Mouse (Mus musculus) neutrophil, adult 5-6 weeks (primary cell): ENCODE measurements around the gene Col28a1. TPM values are rescaled to one million over a fixed set of nuclear protein-coding genes. Genes with fewer than 3 reads are reported as not detected.
"Not testable (repeated sequence)": the region's sequence is repeated elsewhere in the genome, so short reads cannot be mapped to it uniquely, and the experiment has no call there.

ENCODE experiments used
- ATAC-seq: fragments of 151-379, 151-347 bp; 2 replicates; pipeline ENCODE4 v1.8.0; 2017; ENCODE audit warnings: mild to moderate bottlenecking, moderate TSS enrichment; ENCODE audit not compliant: insufficient number of reproducible peaks, poor library complexity, low FRiP score, severe bottlenecking; ENCODE audit errors: extremely low read depth
- total RNA-seq: library from RNA; stranded (forward); fragments of 200-1000 nt; gene quantifications from 2 replicates; pipeline ENCODE4 v1.2.3, GENCODE M21; 2017

The Col28a1 gene
- total RNA-seq, 1 experiment from 2014 or later: not detected

GRCm38 (mm10) chr6:8048216-8048615 is 144.2 kb downstream of the Col28a1 start:
- no peak for ATAC-seq

DNA sequence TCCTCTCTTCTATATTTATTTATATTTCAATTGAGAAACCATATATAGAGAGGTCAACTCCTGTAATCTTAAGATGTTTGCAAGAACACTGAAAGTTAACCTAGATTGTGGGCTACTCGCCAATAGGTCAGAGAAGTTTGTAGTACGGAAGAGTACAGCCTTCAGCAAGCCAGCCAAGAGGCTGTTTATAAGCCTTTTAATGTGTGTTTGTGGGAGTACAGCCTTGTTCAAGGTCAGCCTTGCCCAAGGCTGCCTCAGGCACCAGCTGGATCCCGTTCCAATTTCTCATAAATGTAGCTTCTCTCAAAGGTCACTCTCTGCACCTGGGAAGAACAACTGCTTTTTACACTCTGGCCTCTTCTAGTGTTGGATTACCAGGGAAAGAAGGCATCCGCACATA is 146.0 kb downstream of the Col28a1 start:
- ATAC-seq: no peak

DNA sequence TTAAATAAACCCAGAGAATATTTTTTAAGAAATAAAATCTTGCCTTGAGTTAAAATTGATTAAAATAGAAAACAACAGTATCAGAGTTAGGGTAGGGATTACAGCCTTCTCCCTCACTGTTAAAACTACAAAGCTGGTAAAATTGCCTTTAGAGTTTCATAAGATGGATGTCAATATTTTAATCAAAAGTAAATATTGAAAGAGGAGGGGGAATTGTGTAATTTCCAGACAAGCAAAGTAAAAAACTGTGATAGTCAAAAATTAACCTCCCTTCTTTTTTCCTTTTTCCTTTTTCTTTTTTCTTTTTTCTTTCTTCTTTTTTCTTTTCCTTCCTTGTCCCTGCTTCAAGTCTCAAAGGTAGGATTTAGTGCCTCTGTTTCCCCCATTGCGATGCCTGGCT is 146.6 kb downstream of the Col28a1 start:
- ATAC-seq: no peak

- ATAC-seq: no peak
Measured at GRCm38 (mm10) chr6:8028711-8029110, 163.7 kb downstream of the Col28a1 start.

DNA sequence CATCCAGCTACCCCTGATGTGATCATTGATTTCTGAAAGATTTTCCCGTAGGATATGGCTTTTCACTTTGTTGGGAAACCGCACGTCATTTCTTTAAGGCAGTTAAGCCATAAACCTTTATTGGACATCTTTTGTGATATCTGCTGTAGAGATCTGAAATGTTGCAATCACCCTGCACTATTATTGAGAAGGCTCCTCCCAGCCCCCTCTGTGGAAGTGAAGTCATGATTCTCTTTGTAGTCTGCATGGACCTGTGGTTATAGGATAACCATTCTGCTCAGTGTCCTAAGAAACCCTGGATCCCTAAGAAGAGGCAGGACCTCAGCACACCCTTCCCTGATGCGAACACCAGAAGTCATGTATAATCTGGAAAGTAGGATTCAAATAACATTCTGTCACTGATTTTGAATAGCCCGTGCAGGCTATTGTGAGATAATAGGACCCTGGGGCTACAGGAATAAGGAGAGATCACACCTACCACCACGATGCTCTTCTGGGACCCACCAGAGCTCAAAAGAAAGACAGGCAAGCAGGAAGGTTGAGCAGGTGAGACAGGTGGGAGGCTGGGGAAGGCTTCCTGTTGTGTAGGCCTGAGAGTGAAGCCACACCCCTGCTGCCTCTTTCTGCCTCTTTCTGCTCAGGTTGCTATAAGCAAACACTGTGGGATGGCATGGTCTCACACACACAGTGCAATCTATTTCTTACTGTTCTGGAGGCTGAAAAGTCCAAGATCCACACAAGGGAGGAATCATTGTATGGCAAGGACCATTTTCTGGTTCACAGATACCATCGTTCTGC is 166.9 kb downstream of the Col28a1 start:
- no peak for ATAC-seq

DNA sequence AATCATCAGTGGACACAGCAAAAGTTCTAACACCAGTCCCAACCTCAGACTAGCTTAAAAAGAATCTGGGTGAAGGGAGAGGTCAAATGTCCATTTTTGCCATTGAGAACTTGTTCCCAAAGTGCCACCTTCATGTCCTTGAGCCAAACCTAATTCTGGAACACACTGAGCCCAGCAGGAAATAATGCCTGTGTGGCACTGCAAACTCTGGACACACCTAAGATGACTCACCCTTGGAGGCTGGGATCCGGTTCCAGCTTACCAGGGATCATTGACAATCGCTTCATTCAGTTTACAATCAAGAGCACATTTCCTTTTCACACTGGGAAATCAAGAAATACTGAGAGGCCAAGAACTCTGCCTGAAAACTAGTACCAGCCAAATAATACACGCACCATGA is 168.9 kb downstream of the Col28a1 start:
- ATAC-seq: no peak

- ATAC-seq: no peak
Measured at GRCm38 (mm10) chr6:7994736-7995135, 197.7 kb downstream of the Col28a1 start.

DNA sequence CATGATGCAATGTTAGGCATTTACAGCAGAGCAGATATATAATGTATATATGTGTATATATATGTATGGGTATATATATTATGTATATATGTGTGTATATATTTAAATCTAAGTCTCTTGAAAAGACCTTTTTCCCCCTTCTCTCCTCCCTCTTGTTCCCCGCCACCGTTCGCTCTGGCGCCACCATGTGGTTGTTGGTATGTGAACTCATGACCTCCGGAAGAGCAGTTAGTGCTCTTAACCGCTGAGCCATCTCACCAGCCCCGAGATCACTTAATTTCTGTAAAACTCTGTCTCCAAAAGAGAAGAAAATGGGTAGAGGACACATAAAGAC is 208.8 kb downstream of the Col28a1 start:
- ATAC-seq: no peak

GRCm38 (mm10) chr6:7982958-7983645 is 209.3 kb downstream of the Col28a1 start:
- ATAC-seq: not testable (repeated sequence)

GRCm38 (mm10) chr6:7971020-7971760 is 221.2 kb downstream of the Col28a1 start:
- no peak for ATAC-seq

DNA sequence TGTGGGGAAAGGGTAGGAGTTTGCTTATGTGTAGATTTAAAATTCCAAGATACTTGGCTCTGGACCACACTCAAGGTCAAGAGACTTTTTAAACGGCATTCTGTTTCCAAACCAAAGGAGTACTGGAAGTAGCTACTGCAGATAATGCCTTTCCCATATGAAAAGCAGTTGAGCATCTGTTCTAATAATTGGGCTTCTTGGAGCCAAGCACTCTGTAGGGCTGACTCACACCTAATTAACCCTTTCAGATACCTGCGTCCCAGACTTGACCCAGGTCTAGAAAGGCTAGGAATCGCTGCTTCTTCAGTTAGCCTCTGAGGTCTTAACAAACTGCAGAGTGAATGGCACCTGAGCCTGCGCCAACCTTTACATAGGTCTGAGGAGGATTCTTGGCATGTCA is 223.0 kb downstream of the Col28a1 start:
- no peak for ATAC-seq

DNA sequence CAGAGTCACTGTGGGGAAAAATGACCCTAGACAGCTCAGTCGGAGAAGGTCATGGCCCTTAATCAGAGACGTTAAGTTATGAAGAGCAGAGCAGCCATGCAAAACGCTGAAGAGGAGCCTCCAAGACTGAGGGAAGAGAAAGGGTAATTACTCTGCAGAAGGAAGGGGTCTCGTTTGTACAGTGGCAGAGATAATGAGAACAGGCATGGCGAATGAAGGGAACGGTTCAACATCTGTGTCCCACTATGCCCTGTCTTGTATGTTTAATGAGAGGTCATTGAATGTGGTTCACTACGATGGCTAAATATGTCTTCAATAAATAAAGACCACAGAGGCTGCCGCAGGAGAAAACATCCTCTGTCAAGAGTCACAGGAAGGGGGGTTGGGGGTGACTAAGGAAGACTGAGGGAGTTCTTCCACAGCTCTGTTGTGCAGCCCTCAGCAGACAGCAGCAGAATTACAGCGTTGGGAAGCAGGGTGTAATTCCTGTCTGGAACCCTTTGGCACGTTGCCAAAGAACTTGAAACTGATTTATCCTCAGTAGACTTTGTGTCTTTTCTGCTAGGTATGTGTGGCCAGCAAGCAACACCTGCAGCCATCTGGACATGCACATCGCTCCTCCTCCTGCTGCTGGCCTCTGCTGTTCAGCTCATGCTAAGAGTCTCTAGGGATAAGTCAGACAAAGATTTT is 226.4 kb downstream of the Col28a1 start:
- no peak for ATAC-seq

DNA sequence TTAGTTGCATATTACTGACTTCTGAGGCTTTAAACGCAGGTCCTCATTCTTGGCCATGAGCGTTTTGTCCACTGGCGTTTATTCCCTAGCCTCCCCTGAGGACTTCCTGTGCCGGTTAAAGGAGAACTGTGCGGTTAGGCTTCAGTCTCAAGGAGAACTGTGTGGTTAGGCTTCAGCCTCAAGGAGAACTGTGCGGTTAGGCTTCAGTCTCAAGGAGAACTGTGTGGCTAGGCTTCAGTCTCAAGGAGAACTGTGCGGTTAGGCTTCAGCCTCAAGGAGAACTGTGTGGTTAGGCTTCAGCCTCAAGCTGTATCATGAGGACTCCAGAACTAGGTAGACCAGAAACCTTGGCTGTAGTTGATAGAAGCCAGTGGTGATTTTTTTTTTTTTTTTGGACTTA is 229.7 kb downstream of the Col28a1 start:
- ATAC-seq: no peak

DNA sequence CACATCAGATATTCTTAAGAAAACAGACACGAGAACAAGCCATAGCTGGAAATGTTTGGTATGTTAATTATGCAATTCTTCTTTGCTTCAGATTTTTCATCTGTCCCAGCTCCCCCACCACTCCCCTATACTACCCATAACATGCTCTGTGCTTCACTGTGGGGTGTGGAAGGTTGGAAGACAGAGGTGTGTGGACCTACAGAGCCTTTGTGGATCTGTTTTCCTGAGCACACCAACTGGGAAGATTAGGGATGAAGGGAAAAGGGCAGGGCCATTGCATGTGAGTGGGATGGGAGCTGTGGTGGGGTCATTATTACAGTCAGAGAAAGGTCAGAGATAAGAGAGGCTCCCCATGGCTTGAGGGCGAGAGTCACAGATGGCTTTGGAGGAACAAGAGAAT is 240.2 kb downstream of the Col28a1 start:
- ATAC-seq: no peak

GRCm38 (mm10) chr6:7951778-7952177 is 240.6 kb downstream of the Col28a1 start:
- no peak for ATAC-seq

Other genes starting within 250 kb of the Col28a1 start
- 21.4 and 21.6 TPM in 2 replicates for gene Mios, start 16.6 kb upstream of the Col28a1 start, total RNA-seq
- gene Rpa3, start 66.6 kb upstream of the Col28a1 start, total RNA-seq: 20.0 and 20.4 TPM in 2 replicates
- 11.1 and 12.6 TPM in 2 replicates for gene Umad1, start 66.7 kb upstream of the Col28a1 start, total RNA-seq
- gene Gm45062, start 66.8 kb upstream of the Col28a1 start, total RNA-seq: 40.6 and 42.8 TPM in 2 replicates